In the genomic region with DNA sequence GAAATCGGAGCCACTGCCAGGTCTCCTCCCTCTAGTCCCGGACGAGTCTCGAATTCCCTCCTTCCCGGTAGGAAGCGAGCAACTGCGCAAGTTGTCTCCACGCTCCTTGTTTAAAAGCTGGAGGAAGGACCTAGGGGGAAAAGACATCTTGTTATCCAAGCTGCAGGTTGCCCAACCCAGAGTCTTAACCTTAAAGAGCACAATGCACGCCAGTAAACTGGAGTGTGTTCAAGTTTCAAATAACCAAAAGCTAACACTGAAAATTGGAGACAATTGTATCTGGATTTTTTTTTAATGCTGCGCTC, we compare ENCODE assay signal across 7 mouse cellular contexts. TPM values are rescaled to one million over a fixed set of nuclear protein-coding genes. Genes with fewer than 3 reads are reported as not detected.
DNase-seq lines count a peak whose midpoint lies in the region; ATAC-seq and TF ChIP-seq lines count a peak whose summit lies in the region.

No protein-coding gene starts in this region.

- 4% methylated on average over 10 of the region's 10 CpGs for WGBS in lung, postnatal 0 days
- 5% methylated on average over 10 of the region's 10 CpGs for WGBS in forebrain, embryonic 13.5 days
- WGBS in limb, embryonic 15.5 days: 4% methylated on average over 10 of the region's 10 CpGs
- 3% methylated on average over 10 of the region's 10 CpGs for WGBS in stomach, embryonic 14.5 days

- H3K27ac ChIP-seq in lung, postnatal 0 days (ENCODE audit: low read length): peak overlapping the region; percentile 94
- peak overlapping the region; percentile 74; the same call in 1 of the 2 replicates for H3K27ac ChIP-seq in forebrain, embryonic 13.5 days
- peak overlapping the region; percentile 80 for H3K27ac ChIP-seq in limb, embryonic 15.5 days
- peak overlapping the region; percentile 57; the same call in 1 of the 2 replicates for H3K27ac ChIP-seq in stomach, embryonic 14.5 days (ENCODE audit: low read length)

- peak overlapping the region; percentile 80 for H3K4me3 ChIP-seq in lung, postnatal 0 days (ENCODE audit: low read depth, low read length)
- peak overlapping the region; percentile 75 for H3K4me3 ChIP-seq in forebrain, embryonic 13.5 days
- peak overlapping the region; percentile 78 for H3K4me3 ChIP-seq in limb, embryonic 15.5 days
- peak overlapping the region; percentile 49 for H3K4me3 ChIP-seq in stomach, embryonic 14.5 days (ENCODE audit: low read depth, low read length)

- no peaks in the 10 kb centered on the region for H3K36me3 ChIP-seq in lung, postnatal 0 days (ENCODE audit: insufficient read depth, low read length)
- no peaks in the 10 kb centered on the region for H3K36me3 ChIP-seq in forebrain, embryonic 13.5 days (ENCODE audit: poor library complexity, severe bottlenecking)
- no peaks in the 10 kb centered on the region for H3K36me3 ChIP-seq in limb, embryonic 15.5 days
- H3K36me3 ChIP-seq in stomach, embryonic 14.5 days (ENCODE audit: control insufficient read depth, insufficient read depth, low read length): no peaks in the 10 kb centered on the region

- no peak overlapping the region for H3K9ac ChIP-seq in lung, postnatal 0 days (replicated peaks; ENCODE audit: low read depth)
- H3K9ac ChIP-seq in forebrain, embryonic 13.5 days: peak overlapping the region; percentile 83
- H3K9ac ChIP-seq in limb, embryonic 15.5 days: no peak overlapping the region
- 0 out of 2 replicates have a peak overlapping the region, but pooled peaks have one; percentile 14 for H3K9ac ChIP-seq in stomach, embryonic 14.5 days (replicated peaks; ENCODE audit: low read depth, low read length)

- no peaks in the 10 kb centered on the region for H3K27me3 ChIP-seq in lung, postnatal 0 days (replicated peaks; ENCODE audit: insufficient read depth, low read length)
- peaks cover 3% of the 10 kb centered on the region; the same call in 1 of the 2 replicates for H3K27me3 ChIP-seq in forebrain, embryonic 13.5 days
- H3K27me3 ChIP-seq in limb, embryonic 15.5 days: peaks cover 7% of the 10 kb centered on the region; the same call in 1 of the 2 replicates
- H3K27me3 ChIP-seq in stomach, embryonic 14.5 days (ENCODE audit: control insufficient read depth, insufficient read depth, low read length): no peaks in the 10 kb centered on the region

- peak; percentile 82 for TF ChIP-seq EP300 in lung, postnatal 0 days (IDR thresholded peaks at IDR 0.05)

- H3K4me2 ChIP-seq in lung, postnatal 0 days (replicated peaks; ENCODE audit: low read depth, low read length): peak overlapping the region; percentile 86
- peak overlapping the region; percentile 98 for H3K4me2 ChIP-seq in forebrain, embryonic 13.5 days
- H3K4me2 ChIP-seq in limb, embryonic 15.5 days: peak overlapping the region; percentile 85
- H3K4me2 ChIP-seq in stomach, embryonic 14.5 days (replicated peaks; ENCODE audit: low read depth, low read length): peak overlapping the region; percentile 91

- 0 out of 2 replicates have a peak, but pooled peaks cover 2% of the 10 kb centered on the region for H3K4me1 ChIP-seq in lung, postnatal 0 days (ENCODE audit: insufficient read depth, low read depth, low read length)
- peaks cover 27% of the 10 kb centered on the region for H3K4me1 ChIP-seq in forebrain, embryonic 13.5 days
- H3K4me1 ChIP-seq in limb, embryonic 15.5 days: peaks cover 11% of the 10 kb centered on the region
- H3K4me1 ChIP-seq in stomach, embryonic 14.5 days (ENCODE audit: control insufficient read depth, insufficient read depth, low read length): 0 out of 2 replicates have a peak, but pooled peaks cover 9% of the 10 kb centered on the region

- no peaks in the 10 kb centered on the region for H3K9me3 ChIP-seq in lung, postnatal 0 days (ENCODE audit: low read length)
- no peaks in the 10 kb centered on the region for H3K9me3 ChIP-seq in forebrain, embryonic 13.5 days (replicated peaks)
- H3K9me3 ChIP-seq in limb, embryonic 15.5 days: no peaks in the 10 kb centered on the region
- no peaks in the 10 kb centered on the region for H3K9me3 ChIP-seq in stomach, embryonic 14.5 days (ENCODE audit: control insufficient read depth, low read depth, low read length)

- no peak for TF ChIP-seq CTCF in lung, postnatal 0 days (IDR thresholded peaks at IDR 0.05)

- no peak for DNase-seq in lung, postnatal 0 days (ENCODE audit: low spot score)
- DNase-seq in lung, adult 18-20 months: no peak
- no peak for DNase-seq in thymus, postnatal 14 days
- DNase-seq in layer of hippocampus, postnatal 10 days (ENCODE audit: low spot score in 2 of 2): no peak

- ATAC-seq in lung, postnatal 0 days: no peak
- ATAC-seq in forebrain, embryonic 13.5 days: no peak
- no peak for ATAC-seq in limb, embryonic 15.5 days (ENCODE audit: insufficient number of reproducible peaks, low FRiP score, low TSS enrichment, low read depth)
- no peak for ATAC-seq in stomach, embryonic 14.5 days (ENCODE audit: insufficient number of reproducible peaks, insufficient read depth, low FRiP score, low read depth)

RNA-seq across cellular contexts. Expression of gene Tbc1d8, which starts 0.3 kb away (rescaled TPM):
- polyA plus RNA-seq in lung, postnatal 0 days (2015; fragmentation: Nextera tagmentation; extraction: Ambion mirVana): 14.5 and 18.0 TPM in 2 replicates
- polyA plus RNA-seq in forebrain, embryonic 13.5 days (2015; fragmentation: Nextera tagmentation; extraction: Ambion mirVana): 6.1 and 6.9 TPM in 2 replicates
- 9.3 and 11.4 TPM in 2 replicates for polyA plus RNA-seq in limb, embryonic 15.5 days (2015; fragmentation: Nextera tagmentation; extraction: Ambion mirVana)
- 11.7 and 12.4 TPM in 2 replicates for polyA plus RNA-seq in stomach, embryonic 14.5 days (2014; fragmentation: Nextera tagmentation; extraction: Ambion mirVana)
- total RNA-seq in layer of hippocampus, postnatal 10 days (2021): 10 to 100 TPM; 14.9 to 15.0 TPM

RNA-seq across cellular contexts. Expression of gene Cnot11, which starts 55.9 kb away (rescaled TPM):
- 10.0 and 10.7 TPM in 2 replicates for polyA plus RNA-seq in lung, postnatal 0 days (2015; fragmentation: Nextera tagmentation; extraction: Ambion mirVana)
- polyA plus RNA-seq in forebrain, embryonic 13.5 days (2015; fragmentation: Nextera tagmentation; extraction: Ambion mirVana): 15.9 and 17.2 TPM in 2 replicates
- 16.4 and 19.2 TPM in 2 replicates for polyA plus RNA-seq in limb, embryonic 15.5 days (2015; fragmentation: Nextera tagmentation; extraction: Ambion mirVana)
- 22.0 and 27.1 TPM in 2 replicates for polyA plus RNA-seq in stomach, embryonic 14.5 days (2014; fragmentation: Nextera tagmentation; extraction: Ambion mirVana)
- 10 to 100 TPM; 23.8 to 24.2 TPM for total RNA-seq in layer of hippocampus, postnatal 10 days (2021)

Comparison
In these comparisons a context has a peak if more than half of its experiments do, and no peak if none do; other contexts are left out.
1. H3K9ac ChIP-seq: peak in forebrain, embryonic 13.5 days (single experiment) and stomach, embryonic 14.5 days (single experiment); none in lung, postnatal 0 days (single experiment) and limb, embryonic 15.5 days (single experiment).
2. Peak in every context shown above with its lines, with median percentiles within 50 percentile points of each other: H3K27ac ChIP-seq, H3K4me2 ChIP-seq and H3K4me3 ChIP-seq.